Mouse (Mus musculus): ENCODE measurements around the gene Dnah7a.

- TF ChIP-seq CTCF (IDR thresholded peaks at IDR 0.05; ENCODE audit: borderline replicate concordance, extremely low read depth, insufficient read depth, insufficient read length) (no peak), POLR2A (IDR thresholded peaks at IDR 0.05; ENCODE audit: borderline replicate concordance, extremely low read depth, insufficient read depth, insufficient read length, poor library complexity, severe bottlenecking) (no peak)
These were observed 34.3 kb upstream of the Dnah7a start for GRCm38 (mm10) chr1:53740777-53741336.
